Mouse (Mus musculus): ENCODE data around the gene Olfr1462. TPM values are rescaled to one million over a fixed set of nuclear protein-coding genes. Genes with fewer than 3 reads are reported as not detected.

The Olfr1462 gene
- polyA plus RNA-seq (2012): not detected in 2 replicates

DNA sequence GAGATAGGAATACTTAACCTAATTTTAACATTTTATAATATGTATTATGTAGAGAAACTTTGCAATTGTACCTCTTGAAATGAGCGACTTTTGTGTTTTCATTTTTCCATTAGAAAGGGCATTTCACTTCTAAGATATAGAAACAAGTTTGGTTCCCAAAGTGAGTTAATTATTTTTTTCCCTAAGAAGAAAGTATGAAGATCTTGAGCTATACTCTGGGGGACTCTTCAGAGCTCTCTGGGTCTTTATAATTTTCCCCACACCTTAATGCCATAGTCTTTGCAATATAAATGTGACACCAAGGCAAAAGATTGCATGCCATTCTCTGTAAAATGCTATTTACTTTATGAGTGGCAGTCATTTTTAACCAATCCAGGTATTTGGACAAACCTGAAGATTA lies at the start of gene Olfr1462:
TSS of gene Olfr1462 (plus strand) at position 301 of the 400 bp plus-strand sequence.
- no peak for TF ChIP-seq GATA1 (IDR thresholded peaks at IDR 0.05; ENCODE audit: low read length)

- TF ChIP-seq GATA1 (IDR thresholded peaks at IDR 0.05; ENCODE audit: low read length): no peak
Observed at GRCm38 (mm10) chr19:13149449-13149848, 36.1 kb upstream of the Olfr1462 start, which contains the start of gene Olfr1459. Olfr1459 (minus strand) TSS chr19:13149549.

DNA sequence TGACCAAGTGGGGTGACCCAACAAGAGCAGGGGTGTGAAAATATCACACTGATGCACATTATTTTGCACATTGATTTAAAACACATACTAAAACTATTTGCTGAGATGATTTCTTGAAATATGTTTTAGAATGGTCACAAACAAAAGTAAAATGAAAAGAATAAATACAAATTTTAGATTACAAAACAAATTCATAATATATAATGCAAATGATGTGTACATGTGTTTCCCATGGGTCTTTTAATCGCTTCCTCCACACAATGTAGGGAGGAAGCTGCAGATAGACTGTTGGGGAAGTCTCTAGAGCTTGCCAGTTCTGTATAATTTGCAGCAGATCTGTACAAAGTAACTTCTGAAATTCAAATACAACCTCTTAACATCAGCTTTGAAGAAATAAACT lies 22.8 kb upstream of the Olfr1462 start, which contains the start of gene Olfr1461:
TSS of gene Olfr1461 (plus strand) at position 301 of the 400 bp plus-strand sequence.
- TF ChIP-seq GATA1 (IDR thresholded peaks at IDR 0.05; ENCODE audit: low read length): no peak

DNA sequence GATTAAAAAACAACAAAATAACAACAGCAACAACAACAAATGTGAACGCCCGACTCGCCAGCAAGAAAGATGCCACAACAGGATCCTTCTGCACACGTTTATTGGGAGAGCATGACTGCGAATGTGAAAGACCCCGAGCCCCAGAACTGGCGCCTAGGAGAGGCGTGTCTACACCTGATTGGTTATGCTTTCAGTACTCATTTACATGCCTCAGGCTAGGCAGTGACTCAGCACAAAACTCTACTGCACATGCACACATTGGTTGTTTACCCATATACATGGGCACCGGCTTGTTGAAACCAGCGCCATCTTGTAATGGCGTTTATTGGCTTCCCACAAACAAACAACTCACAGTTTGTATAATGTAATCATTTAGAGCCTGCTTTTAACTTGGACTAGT lies 36.1 kb downstream of the Olfr1462 start:
- TF ChIP-seq GATA1 (IDR thresholded peaks at IDR 0.05; ENCODE audit: low read length): no peak

DNA sequence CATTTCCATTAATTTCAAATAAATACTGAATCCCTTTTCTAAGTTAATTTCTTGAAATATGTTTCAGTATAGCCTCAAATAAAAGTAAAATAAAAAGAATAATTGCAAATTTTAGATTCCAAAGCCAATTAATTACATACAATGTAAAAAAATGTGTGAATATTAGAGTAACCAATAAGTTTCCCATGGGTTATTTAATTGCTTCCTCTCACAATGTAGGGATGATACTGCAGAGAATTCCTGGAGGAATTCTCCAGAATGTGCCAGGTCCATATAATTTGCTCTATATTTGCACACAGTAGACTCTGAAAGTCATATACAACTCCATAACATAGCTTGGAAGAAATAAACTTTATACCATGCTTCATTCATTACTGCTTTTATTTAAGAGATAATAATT lies 45.5 kb downstream of the Olfr1462 start, which contains the start of gene Olfr1463:
TSS of gene Olfr1463 (plus strand) at position 301 of the 400 bp plus-strand sequence.
- TF ChIP-seq GATA1 (IDR thresholded peaks at IDR 0.05; ENCODE audit: low read length): no peak

Other genes starting within 250 kb of the Olfr1462 start
- not detected in 2 replicates for gene Olfr1450, start 235.5 kb upstream of the Olfr1462 start, polyA plus RNA-seq (2012)
- gene Olfr1451, start 190.7 kb upstream of the Olfr1462 start, polyA plus RNA-seq (2012): not detected in 2 replicates
- not detected in 2 replicates for gene Olfr1453, start 157.4 kb upstream of the Olfr1462 start, polyA plus RNA-seq (2012)
- not detected in 2 replicates for gene Olfr1454, start 125.1 kb upstream of the Olfr1462 start, polyA plus RNA-seq (2012)
- gene Olfr1457, start 87.8 kb upstream of the Olfr1462 start, polyA plus RNA-seq (2012): not detected in 2 replicates
- not detected in 2 replicates for gene Olfr1458, start 79.0 kb upstream of the Olfr1462 start, polyA plus RNA-seq (2012)
- gene Olfr1459, start 36.2 kb upstream of the Olfr1462 start, polyA plus RNA-seq (2012): not detected in 2 replicates
- gene Olfr1461, start 22.7 kb upstream of the Olfr1462 start, polyA plus RNA-seq (2012): not detected in 2 replicates
- not detected in 2 replicates for gene Olfr1463, start 45.6 kb downstream of the Olfr1462 start, polyA plus RNA-seq (2012)
- gene Olfr1465, start 129.8 kb downstream of the Olfr1462 start, polyA plus RNA-seq (2012): not detected in 2 replicates
- not detected in 2 replicates for gene Olfr1466, start 153.1 kb downstream of the Olfr1462 start, polyA plus RNA-seq (2012)
- not detected in 2 replicates for gene Olfr1467, start 176.5 kb downstream of the Olfr1462 start, polyA plus RNA-seq (2012)
- not detected in 2 replicates for gene Olfr1469, start 222.1 kb downstream of the Olfr1462 start, polyA plus RNA-seq (2012)